Mouse (Mus musculus) induced T-regulatory cell, adult 2 months (primary cell): ENCODE measurements at regions not wholly inside any gene's neighbourhood (a gene's known extent, or its start where the extent isn't known, plus 50 kb on each side); places are given as distances from the start of the nearest gene placed in this dataset.

Source experiments
- DNase-seq: peaks from one replicate; pipeline ENCODE4 v3.0.0-alpha.2; 2012; ENCODE audit warnings: low read depth

DNA sequence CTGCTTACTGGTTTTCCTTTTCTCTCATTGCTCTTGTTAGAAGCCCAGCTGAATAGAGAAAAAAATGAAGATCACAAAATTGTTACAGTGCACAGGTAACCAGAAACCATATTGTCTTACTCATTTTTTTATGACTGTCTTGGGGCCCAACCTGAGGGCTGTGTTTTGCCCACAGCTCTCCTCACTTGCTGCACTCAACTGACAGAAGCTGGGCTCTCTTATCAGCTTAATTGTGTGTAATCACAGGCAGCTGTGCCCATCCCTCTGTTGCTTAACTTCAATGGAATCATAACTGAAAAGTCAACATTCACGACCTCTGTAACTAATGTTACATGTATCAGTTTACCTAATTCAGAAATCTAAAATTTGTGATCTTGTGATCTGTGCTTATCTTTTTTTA, 95.1 kb upstream of the Ankrd50 start:
- DNase-seq: no peak

DNA sequence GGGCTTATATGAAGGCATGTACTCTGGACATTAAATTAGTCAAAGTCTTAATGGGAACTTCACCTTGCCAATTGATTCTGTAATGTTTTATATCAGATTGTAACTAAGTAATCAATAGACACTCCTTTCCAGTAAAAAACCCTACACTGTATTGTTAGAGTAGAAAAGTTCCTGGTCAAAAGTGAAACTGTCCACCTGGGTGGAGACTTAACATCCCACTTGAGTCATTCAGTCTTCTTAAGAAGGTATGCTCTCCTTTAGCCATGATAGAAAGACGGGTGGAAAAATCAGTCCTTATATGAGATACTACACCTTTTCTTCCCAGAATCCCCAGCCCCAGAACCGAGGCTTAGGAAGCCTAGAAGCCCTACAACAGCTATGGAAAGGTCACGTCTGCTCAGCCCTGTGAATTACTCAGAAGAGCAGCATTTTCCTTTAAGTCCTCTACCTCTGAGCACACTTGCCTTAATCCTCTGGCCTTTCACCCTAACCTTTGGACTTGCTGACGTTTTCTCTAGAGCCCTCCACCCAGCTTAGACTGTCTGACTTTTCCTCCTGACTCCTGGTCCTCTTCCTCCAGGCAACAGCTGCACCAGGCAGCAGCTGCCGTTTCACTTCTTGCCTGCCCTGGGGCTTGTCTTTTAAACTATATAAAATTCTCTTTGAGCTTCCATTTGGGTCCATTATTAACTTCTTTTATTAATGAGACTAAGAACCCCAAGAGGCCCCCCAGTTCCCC, 93.4 kb upstream of the Ankrd50 start:
- no peak for DNase-seq

DNA sequence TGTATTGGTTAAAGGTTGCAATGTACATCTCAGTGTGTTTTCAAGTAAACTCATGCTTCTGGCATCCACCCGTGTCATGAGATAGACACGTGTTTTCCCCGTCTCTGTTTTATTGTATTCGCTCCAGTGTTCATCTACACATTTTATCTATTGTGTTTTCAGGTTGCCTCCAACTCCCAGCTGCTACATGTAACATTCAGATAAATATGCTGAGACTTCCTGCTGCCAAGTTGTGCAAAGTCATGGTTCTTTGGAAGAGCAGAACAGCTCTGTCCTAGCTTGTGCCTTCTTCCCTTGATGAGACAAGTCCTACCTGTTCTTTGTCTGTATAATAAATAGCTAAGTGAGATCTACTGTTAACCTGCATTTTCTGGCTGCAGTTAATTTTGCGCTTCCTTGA, 89.0 kb upstream of the Ankrd50 start:
- DNase-seq: no peak

- DNase-seq: no peak
Measured at GRCm38 (mm10) chr3:38572159-38572558, 87.5 kb upstream of the Ankrd50 start.

- DNase-seq: no peak
Measured at GRCm38 (mm10) chr3:38571224-38571623, 86.6 kb upstream of the Ankrd50 start.

GRCm38 (mm10) chr3:38569001-38569400, 84.4 kb upstream of the Ankrd50 start:
- DNase-seq: no peak

DNA sequence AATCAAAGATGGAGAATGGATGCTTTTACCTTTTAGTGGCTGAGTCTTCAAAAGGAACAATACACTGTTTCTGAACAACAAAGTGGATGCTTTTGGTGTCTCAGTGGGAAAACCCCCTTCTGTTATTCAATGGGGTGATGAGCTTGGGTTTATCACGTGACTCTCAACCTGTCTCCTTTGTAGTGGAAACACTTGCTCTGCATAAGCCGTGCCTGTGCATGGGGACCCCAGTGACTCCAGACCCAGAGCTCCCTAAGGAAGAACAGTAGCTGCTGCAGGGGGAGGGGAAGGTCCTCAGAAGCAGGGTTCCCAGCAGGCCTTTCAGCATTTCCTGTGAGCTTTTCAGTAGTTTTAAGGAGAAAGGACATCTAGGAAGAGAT, 83.9 kb upstream of the Ankrd50 start:
- peak; percentile 54 for DNase-seq

DNA sequence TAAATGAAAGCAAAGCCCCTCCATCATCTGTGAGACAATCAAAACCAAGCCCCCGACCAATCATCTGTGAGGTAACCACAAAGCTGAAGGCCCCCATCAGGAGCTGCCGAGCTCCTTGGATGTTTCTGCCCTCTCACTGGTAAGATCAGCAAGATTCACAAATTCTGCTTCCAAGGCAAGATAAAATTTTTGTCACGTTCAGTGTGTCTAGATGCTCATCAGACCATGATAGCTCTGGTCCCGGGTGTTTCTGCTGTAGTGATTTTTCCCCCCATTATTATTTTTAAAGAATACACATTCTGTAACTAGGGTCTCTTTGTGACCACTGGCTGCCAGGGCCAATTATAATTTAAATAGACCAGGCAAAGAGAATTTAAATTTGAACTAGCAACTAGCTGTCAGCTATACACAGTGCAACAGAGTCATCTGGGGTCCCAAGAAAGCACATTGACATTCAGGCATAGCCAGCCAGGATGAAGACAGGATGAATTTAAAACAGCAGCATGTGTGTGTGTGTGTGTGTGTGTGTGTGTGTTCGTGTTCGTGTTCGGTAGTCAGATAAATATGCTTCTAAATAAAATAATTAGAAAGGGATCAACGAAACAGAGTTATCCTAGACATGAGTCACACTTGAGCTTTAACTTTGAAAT, 83.4 kb upstream of the Ankrd50 start:
- no peak for DNase-seq

- no peak for DNase-seq
Measured at GRCm38 (mm10) chr3:38566576-38566975, 81.9 kb upstream of the Ankrd50 start.

DNA sequence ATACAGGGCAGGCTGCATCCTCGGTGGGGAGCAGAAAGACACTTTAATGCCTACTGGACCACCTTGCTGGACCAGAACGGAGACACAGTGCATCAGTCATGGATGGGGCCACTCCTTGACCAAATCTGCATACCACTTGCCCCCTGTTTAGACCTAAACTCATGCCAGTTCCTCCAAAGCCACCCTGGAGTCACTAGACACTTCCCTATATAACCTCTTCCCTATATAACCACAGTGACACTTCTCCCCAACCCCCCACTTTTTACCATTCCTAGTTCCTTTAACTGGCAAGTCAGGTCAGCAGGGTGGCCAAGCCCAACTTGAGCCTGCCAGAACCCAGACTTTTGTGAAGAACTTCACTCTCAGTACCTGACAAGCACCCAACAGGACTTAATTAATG, 80.2 kb upstream of the Ankrd50 start:
- no peak for DNase-seq

- no peak for DNase-seq
Measured at GRCm38 (mm10) chr3:38564364-38564763, 79.7 kb upstream of the Ankrd50 start.

DNA sequence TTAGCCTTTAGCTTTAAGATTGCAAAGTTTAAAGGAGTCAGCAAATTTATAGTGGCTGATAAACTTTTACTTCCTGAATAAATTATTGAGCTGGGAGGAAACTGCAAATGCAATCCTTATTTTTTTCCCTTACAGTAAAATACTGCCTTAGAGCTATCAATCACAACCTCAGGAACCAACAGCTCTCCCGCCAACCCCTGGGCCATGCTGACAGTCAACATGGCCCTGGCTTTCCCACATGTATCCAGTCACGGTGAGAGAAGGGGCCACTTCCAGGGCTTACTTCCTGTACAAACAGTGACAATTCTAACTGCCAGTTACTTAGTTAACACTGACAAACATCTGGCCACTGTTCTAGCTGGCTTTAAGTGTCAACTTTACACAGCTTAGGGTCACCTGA, 76.5 kb upstream of the Ankrd50 start:
- no peak for DNase-seq

- DNase-seq: no peak
Measured at GRCm38 (mm10) chr3:38555939-38556338, 71.3 kb upstream of the Ankrd50 start.

DNA sequence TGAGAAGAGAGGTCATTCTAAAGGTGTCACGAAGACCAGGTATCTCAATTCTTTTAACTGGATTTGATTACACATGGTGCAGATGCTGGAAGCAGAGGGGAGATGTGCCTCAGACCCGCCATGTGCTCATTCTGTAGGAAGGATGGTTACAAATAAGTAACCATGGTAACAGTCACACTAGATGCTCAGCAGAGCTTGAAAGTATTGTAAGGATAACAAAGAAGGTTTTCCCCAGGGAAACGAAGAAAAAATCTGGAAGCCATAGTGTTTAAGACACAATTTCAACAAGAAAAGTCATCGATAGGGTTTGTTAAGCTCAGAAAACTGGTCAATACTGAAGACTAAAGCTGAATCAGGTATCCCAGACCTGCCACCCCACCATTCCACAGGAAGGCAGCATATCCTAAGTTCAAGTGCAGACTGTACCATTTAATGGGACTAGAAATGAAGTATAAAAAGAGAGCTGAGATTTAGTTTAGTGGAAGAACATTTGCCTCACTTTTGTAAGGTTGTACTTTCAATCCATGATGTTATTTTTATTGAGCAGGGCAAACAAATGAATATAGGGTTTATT, 68.9 kb upstream of the Ankrd50 start:
- DNase-seq: no peak

DNA sequence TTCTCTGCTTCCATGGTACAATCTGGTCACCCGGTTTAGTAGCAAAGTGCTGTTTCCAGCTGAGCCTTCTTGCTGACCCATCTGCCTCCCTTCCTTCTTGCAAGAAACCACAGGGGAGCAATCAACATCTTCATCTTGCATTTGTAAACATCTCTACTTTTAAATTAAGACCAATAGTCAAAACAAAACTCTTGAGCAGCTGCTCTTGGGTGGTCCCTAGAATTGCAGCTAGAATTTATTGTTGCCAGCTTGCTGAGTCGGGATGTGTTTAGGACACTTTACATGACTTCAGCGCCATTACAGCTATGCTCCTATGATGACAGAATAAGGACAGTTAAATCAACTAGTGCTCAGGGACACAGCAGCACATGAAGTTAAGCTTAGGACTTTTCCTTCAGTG, 62.4 kb upstream of the Ankrd50 start:
- no peak for DNase-seq

DNA sequence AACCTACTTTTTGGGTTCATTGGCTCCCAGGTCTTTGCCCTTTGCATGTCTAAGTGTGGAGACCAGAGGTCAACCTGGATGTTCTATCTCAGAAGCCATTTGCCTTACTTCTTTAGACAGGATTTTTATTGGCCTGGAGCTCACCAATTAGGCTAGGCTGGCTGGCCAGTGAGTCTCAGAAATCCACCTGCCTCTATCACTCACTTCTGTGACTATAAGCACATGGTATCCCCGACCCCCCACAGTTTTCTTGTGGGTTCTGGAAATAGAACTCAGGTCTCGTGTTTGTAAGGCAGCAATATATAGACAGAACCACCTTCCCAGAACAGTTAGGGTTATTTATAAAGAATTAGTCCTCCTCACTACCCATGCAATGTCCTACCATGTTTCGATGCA, 60.9 kb upstream of the Ankrd50 start:
- no peak for DNase-seq

GRCm38 (mm10) chr3:38544718-38545500, 60.3 kb upstream of the Ankrd50 start:
- no peak for DNase-seq

DNA sequence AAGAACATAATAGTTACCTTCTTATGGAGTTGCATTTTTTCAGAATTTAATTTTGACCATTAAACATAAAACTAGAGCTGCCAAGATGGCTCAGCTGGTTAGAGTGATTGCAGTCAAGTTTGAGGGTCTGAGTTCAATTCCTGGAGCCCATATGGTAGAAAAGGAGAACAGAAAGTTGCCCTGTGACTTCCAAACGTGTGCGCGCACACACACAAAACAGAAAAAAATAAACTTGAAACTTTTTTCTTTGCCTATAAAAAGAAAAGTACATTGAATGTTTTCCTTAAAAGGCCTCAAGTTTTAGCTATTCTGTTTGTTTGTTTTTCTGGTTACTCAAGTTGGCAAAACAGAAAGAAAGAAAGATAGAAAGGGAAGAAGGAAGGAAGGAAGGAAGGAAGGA, 59.2 kb upstream of the Ankrd50 start:
- DNase-seq: no peak

- DNase-seq: no peak
Measured at GRCm38 (mm10) chr3:38541296-38541695, 56.7 kb upstream of the Ankrd50 start.

DNA sequence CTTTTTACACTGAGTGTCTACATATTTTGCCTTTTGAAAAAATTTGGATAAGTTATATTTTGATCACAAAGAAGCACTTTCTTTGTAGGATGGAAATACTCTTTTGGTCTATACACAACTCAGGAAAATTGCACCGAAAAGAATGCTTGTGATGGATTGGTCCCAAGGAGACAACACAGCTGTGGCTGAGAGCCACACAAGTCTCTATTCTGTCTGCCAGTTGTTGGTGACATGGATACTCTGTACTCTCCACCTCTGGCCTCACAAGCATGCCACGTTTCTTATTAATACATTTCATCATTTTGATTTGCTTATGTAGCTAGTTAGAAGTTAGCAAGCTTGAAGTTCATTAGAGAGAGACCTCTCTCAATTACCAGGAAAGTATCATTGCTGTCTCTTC, 53.7 kb upstream of the Ankrd50 start:
- DNase-seq: no peak

DNA sequence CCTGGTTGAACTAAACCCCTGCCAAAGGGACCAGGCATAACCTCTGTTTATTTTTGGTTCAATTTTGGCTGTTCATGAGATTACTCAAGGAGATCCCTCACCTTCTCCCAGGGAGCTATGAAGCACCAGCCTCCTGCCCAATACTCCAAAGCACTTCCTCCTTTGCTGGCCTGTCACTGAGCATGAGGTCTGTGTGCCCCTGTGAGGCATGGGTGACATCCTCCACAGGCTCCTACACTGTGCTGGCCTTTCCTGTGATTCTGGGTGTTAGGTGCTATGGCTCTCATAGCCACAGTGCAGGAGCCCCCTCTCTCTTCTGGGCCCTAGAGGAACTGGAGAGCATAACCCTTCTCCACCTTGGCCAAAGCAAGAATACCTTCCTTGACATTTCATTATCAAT, 53.1 kb upstream of the Ankrd50 start:
- DNase-seq: no peak
